Mouse (Mus musculus) right cerebral cortex, postnatal 4 days (tissue): Measurements from ENCODE around the gene Cmip.

Source experiments
- DNase-seq: peaks from one replicate; pipeline ENCODE4 v3.0.0-alpha.2; 2022

Cmip gene

GRCm38 (mm10) chr8:117257029-117257820, at the start of gene Cmip:
Cmip (plus strand) TSS chr8:117257064.
- peak; percentile 58 for DNase-seq

DNA sequence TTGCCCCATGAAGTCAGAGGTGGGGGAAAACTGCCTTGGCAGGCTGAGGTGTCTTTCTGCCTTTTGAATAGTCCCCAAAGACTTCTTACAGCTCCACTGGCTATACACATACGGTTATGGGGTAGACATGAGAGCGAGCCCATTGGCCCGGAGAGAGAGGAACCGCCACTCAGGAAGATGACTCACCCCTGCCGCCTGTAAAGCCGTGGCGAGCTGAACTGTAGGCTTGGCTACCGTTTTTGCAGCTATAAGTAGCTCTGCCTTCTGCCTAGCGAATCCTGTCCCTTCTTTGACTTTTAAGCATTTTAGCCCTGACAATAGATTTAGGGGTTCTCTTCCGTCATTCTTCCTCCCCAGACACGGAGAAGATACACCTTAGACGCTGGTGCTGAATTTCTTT, 47.7 kb upstream of the Cmip start:
- DNase-seq, result no peak

- DNase-seq, result no peak
Measured at GRCm38 (mm10) chr8:117212100-117212499, 44.8 kb upstream of the Cmip start.

DNA sequence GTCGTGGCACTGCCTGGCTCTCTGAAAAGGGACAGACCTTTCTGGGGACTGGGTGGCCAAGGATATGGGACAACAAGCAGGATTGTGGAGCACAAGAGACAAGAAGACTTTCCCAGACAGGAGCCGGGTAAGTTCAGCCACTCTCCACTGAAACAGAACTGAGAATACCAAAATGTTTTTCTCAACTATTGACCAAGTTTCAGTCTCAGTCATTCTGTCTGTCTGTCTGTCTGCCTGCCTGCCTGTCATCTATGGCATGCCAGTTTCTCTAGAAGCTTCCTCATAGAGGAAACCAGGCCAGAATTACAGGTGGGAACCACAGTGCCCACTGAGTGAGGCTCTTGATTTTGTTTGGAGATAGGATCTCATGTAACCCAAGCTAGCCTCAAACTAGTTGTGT, 39.1 kb upstream of the Cmip start:
- DNase-seq, result no peak

DNA sequence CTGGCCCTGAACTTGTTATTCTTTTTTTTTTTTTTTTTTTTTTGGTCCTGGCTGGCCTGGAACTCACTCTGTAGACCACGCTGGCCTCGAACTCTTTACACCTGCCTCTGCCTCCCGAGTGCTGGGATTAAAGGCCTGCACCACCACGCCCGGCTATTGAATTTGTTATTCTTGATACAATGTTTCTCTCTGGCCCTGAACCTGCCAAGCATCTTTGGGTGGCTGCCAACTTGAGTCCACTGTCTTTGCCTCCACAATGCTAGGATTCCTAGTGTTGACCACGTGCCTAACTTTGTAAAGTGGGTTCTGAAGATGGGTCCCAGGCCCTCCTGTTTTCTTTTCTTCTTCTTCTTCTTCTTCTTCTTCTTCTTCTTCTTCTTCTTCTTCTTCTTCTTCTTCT, 34.5 kb upstream of the Cmip start:
- no peak for DNase-seq

GRCm38 (mm10) chr8:117224630-117225029, 32.2 kb upstream of the Cmip start:
- peak; percentile 93 for DNase-seq

DNA sequence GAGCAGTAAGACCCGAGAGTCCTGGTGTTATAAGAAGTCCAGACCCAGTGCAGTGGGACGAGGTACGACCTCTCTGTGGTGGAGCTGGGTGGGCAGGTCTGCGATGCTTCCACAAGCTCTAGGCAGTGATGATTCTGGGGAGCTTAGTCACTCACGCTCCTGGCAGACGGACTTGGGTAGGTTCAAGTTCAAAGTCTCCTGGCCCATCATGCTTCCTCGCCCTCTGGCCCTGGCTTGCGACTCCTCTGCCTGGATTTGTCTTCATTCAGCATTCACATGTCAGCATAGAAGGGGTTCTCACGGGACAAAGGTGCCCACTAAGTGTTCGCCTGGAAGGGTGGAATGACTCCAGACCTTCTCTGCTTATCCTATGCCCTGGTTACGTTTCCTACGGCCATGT, 30.6 kb upstream of the Cmip start:
- DNase-seq, result no peak

DNA sequence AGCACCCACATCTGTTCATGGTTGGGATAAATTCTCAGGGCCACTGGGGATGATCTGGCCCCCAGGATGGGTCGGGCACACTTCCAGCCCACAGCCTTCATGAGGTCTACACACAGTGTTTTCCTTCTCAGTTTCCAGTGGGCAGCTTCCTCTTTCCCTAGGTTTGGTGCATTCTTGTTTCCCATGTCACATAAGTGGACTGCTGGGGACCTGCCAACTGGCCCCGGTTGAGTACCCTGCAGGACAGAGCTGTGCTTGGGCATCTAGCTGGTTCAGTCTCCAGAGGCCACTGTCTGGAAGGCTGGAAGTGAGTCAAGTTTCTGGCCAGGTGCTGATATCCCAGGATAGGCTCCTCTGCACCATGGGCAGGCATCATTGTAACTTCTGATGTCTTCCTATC, 29.5 kb upstream of the Cmip start:
- no peak for DNase-seq

- DNase-seq, result no peak
Measured at GRCm38 (mm10) chr8:117233199-117233598, 23.7 kb upstream of the Cmip start.

DNA sequence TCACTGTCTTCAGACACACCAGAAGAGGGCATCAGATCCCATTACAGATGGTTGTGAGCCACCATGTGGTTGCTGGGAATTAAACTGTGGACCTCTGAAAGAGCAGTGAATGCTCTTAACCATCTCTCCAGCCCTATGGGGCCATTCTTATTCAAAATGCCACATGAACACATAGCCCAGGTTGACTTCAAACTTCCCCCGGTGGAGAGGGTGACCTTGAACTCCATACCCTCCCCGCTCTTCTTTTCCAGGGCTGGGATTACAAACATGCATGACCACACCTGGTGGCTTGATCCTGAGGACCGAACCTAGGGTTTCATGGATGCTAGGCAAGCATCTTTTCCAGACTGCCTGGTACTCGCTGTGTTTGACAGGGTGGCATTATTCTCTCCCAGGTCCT, 20.3 kb upstream of the Cmip start:
- no peak for DNase-seq

GRCm38 (mm10) chr8:117240326-117240725, 16.5 kb upstream of the Cmip start:
- no peak for DNase-seq

GRCm38 (mm10) chr8:117240841-117241494, 15.9 kb upstream of the Cmip start:
- no peak for DNase-seq

DNA sequence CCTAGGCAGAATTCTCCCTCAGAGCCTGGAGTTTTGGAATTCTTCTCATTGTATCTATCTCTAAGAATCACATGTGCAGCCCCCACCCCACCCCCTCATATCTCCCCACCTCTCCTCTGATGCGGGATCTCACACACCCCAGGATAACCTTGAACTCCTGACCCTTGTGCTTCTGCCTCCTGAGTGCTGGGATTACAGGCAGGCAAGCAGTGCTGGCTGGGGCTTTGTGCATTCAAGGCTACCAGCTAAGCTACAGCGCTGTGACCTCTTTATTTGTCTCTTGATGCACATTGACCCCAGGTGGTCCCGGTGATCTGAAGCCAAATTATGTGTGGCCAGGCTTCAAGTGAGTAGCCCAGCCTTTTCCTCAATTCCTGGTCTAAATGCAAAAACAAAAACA, 15.0 kb upstream of the Cmip start:
- DNase-seq, result no peak

DNA sequence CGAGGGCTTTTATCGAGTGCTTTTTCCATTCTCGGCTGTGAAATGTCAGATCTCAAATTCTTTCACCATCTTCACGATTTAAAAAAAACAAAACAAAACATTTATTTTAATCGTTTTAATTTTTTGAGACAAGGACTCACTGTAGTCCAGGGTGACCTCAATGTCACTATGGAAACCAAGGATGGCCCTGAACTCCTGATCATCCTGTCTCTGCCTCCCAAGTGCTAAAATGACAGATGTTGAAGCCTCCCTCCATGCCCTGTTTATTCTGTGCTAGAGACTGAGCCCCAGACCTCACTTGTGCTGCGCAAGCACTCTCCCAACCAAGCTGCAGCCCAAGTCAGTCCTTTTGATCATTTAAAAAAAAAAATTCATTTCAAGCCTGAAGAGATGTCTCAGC, 14.6 kb upstream of the Cmip start:
- no peak for DNase-seq

DNA sequence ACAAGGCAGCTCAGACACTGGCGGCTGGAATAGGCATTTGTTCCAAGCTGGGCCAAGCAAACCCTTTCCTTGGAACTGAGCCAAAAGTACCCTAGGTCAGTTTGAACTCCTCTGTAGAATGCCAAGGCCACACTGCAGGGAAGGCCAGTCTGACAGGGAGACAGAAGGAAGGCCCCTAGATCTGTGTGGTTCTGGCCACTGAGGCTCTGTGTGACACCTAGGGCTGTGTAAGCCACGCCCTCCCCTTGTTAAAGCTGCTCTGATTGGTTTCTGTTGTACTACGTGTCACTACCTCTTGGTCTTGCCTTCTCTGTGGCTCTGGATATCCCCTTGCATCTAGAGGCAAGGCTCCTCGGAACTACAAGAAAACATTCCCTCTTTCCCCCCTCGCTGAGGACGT, 12.3 kb upstream of the Cmip start:
- no peak for DNase-seq

- no peak for DNase-seq
Measured at GRCm38 (mm10) chr8:117248341-117248740, 8.5 kb upstream of the Cmip start.

DNA sequence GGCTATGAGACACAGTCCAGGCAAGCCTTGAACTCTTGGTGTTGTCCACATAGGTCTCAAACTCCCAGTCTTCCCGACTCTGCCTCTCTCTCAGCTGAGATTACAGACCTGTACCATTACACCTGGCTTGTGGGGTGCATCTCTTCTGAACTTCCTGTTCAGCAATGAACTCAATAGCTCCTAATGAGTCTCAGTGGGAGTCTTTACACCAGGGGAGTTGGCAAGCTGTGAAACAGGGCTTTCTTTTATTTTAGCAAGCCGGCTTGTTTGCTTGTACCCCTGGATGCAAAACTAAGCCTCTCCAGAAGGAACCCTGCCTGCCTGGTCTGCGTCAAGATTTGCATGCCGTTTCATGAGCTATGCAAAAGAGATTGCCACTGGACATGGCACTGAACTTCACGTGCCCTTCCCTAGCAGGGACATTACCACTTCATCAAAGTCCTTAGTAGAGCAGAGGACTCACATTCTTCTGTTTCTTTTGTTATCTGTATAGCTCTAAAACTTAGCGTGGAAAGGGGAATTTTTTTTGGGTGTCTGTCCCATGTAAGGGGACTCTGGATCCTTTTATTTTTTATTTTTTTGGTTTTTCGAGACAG, 5.7 kb upstream of the Cmip start:
- DNase-seq, result no peak

GRCm38 (mm10) chr8:117252650-117253049, 4.2 kb upstream of the Cmip start:
- DNase-seq, result no peak

DNA sequence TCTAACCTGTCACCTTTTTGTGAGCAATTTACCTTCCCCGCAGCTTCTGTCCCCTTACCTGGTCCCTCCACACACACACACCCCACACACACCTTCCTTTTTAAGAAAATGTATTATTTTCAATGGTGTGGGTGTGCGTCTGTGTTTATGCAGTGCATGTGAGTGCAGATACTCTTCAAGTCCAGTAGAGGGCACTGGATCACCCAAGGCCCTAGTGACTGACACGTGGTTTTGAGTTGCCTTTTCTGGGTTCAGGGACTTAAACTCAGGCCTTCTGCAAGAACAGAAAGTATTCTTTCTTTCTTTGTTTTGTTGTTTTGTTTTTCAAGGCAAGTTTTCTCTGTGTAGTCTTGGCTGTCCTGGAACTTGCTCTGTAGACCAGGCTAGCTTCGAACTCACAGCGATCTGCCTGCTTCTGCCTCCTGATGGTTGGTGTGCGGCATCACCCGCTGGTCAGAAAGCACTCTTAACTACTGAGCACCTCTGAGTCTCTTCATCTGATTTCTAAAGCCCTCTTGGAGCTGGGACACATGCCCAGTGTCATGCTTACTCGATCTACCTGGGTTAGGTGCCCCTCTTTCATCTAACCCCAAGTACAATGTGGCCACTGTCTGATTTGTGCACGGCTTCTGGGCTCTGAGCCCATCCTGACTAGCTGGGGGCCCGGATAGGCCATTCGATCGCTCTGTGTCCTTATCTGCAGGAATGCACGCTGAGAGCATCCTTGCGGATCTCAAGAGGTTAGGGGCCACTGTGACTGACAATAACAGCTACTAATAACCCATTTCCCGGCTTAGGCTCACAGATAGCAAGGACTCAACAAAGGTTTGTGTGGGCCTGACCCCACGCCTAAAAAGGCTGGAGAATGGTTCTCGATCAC, 3.2 kb upstream of the Cmip start:
- DNase-seq, result no peak

DNA sequence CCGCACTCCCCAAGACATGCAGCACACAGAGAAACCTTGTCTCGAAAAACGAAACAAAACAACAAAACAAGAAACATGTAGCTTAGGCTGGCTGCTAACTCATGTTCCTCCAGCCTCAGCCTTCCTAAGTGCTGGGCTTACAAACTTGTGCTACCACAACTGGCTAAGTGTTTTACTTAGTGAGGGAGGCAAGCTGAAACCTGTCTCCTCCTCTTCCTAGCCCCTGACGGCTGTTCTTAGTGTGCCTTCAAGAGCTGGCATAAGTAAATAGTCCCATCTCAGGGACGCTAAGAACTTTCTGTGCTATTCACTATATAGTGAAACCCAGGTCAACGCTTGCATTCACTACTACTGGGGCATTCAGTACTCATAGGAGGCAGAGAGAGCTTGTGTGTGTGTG, 2.4 kb upstream of the Cmip start:
- DNase-seq, result no peak

GRCm38 (mm10) chr8:117256292-117256938, 449 bp upstream of the Cmip start:
- DNase-seq, result peak; percentile 95

DNA sequence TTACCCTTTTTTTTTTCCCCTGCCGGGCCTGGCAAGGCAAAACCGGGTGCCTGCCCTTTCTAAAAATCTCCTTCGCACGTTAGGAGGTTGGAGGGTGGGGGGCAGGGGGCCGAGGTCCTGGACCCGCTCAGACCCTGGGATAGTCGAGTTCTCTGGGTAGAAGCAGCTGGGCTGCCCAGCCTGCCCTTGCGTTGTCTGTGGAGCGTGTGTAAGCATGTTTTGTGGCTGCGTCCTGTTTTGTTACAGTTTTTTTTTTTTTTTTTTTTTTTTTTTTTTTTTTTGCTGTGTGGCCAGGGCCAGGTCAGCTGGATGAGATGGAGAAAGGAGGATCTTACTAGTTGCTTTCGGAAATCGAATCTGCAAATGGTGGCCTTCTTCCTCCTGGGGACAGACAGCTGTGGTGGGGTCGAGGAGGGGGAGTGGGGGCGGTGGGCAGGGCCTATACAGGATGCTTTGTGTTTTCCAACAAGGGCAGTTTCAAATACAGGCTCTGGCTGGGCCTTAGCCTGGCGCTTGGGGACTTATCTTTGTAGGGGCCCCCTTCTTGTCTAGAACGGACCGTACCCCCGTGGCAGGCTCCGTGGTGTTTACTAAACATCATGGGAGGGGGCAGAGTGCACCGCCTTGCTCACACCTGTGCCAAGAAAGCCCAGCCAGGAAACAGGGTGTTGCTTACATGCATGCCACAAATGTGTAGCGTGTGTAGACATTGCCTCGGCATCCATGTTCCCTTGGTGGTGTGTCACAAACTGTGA, 1.1 kb downstream of the Cmip start:
- peak; percentile 29 for DNase-seq
